Mouse (Mus musculus): ENCODE measurements around the gene Scube1. TPM values are rescaled to one million over a fixed set of nuclear protein-coding genes. Genes with fewer than 3 reads are reported as not detected.

The Scube1 gene
- polyA plus RNA-seq, 1 experiment from 2014 or later: 9.7 TPM

GRCm38 (mm10) chr15:83555161-83555974 lies 169.5 kb downstream of the Scube1 start:
- peaks cover 12% of the 10 kb centered on the region for H3K4me1 ChIP-seq
- WGBS: under 1% methylated on average over 72 of the region's 74 CpGs
- peak overlapping the region; percentile 83 for H3K4me3 ChIP-seq
- H3K4me2 ChIP-seq: peak overlapping the region; percentile 86
- peak overlapping the region; percentile 95 for H3K9ac ChIP-seq
- H3K27me3 ChIP-seq: no peaks in the 10 kb centered on the region
- H3K36me3 ChIP-seq: peaks cover 29% of the 10 kb centered on the region
- ATAC-seq (ENCODE audit: insufficient number of reproducible peaks, low FRiP score, low TSS enrichment, low read depth): peak; percentile 76
- H3K27ac ChIP-seq: peak overlapping the region; percentile 93
- H3K9me3 ChIP-seq: no peaks in the 10 kb centered on the region

Other genes with a start within 250 kb of the Scube1 start
- gene Ttll1, start 214.1 kb downstream of the Scube1 start, polyA plus RNA-seq (2015; fragmentation: Nextera tagmentation; extraction: Ambion mirVana): 19.1 and 19.3 TPM in 2 replicates
- 4.1 and 5.0 TPM in 2 replicates for gene Bik, start 198.2 kb downstream of the Scube1 start, polyA plus RNA-seq (2015; fragmentation: Nextera tagmentation; extraction: Ambion mirVana)
- gene Tspo, start 161.4 kb downstream of the Scube1 start, polyA plus RNA-seq (2015; fragmentation: Nextera tagmentation; extraction: Ambion mirVana): 56.4 and 69.4 TPM in 2 replicates
- gene Mcat, start 161.2 kb downstream of the Scube1 start, polyA plus RNA-seq (2015; fragmentation: Nextera tagmentation; extraction: Ambion mirVana): 28.8 and 31.5 TPM in 2 replicates
- 33.2 and 36.5 TPM in 2 replicates for gene Ttll12, start 129.9 kb downstream of the Scube1 start, polyA plus RNA-seq (2015; fragmentation: Nextera tagmentation; extraction: Ambion mirVana)
- gene Mpped1, start 54.4 kb upstream of the Scube1 start, polyA plus RNA-seq (2015; fragmentation: Nextera tagmentation; extraction: Ambion mirVana): 8.0 and 9.2 TPM in 2 replicates